Mouse (Mus musculus) heart, adult 2 months (tissue): ENCODE results near the gene Srgap3. TPM values are rescaled to one million over a fixed set of nuclear protein-coding genes. Genes with fewer than 3 reads are reported as not detected.

Source experiments
- DNase-seq, 2 experiments: peaks; one replicate each; pipeline ENCODE4 v3.0.0; 2021
- H3K27ac ChIP-seq: fragments of 200-600 bp; 2 replicates; pipeline ENCODE4 v1.8.1; 2022
- H3K27me3 ChIP-seq: fragments of 200-500 bp; 2 replicates; pipeline ENCODE4 v1.6.1; 2012; ENCODE audit warnings: mild to moderate bottlenecking, low read length, inconsistent platforms, mixed read lengths; ENCODE audit not compliant: control insufficient read depth, insufficient read depth
- H3K36me3 ChIP-seq: fragments of 200-500 bp; 2 replicates; pipeline ENCODE4 v1.6.1; 2012; ENCODE audit warnings: low read length, inconsistent platforms; ENCODE audit not compliant: control insufficient read depth, insufficient read depth
- H3K4me1 ChIP-seq: fragments of 200-500 bp; 2 replicates; pipeline ENCODE4 v1.6.1; 2011; ENCODE audit warnings: low read length; ENCODE audit not compliant: control insufficient read depth, insufficient read depth
- H3K4me3 ChIP-seq: fragments of 200-600 bp; 2 replicates; pipeline ENCODE4 v1.8.1; 2022
- H3K79me2 ChIP-seq: fragments of 200-500 bp; replicated peaks from 2 replicates; pipeline ENCODE4 v1.6.1; 2012; ENCODE audit warnings: mild to moderate bottlenecking, inconsistent platforms, low read length, moderate library complexity, mixed read lengths; ENCODE audit not compliant: control insufficient read depth, insufficient read depth
- H3K9ac ChIP-seq: fragments of 200-500 bp; 2 replicates; pipeline ENCODE4 v1.6.1; 2012; ENCODE audit warnings: low read depth, mild to moderate bottlenecking, control low read depth, inconsistent platforms, low read length, mixed read lengths
- CTCF ChIP-seq: fragments of 200-600 bp; IDR thresholded peaks from 2 replicates; pipeline ENCODE4 v1.8.1; 2022; ENCODE audit warnings: antibody characterized with exemption, mild to moderate bottlenecking, moderate library complexity
- EP300 ChIP-seq: fragments of 200-500 bp; IDR thresholded peaks from 2 replicates; pipeline ENCODE4 v1.6.1; 2011; ENCODE audit warnings: low read depth, low read length, control low read depth; ENCODE audit not compliant: insufficient read depth
- POLR2A ChIP-seq: fragments of 200-500 bp; IDR thresholded peaks from 2 replicates; pipeline ENCODE4 v1.6.1; 2011; ENCODE audit warnings: mild to moderate bottlenecking, low read depth, low read length, control low read depth; ENCODE audit not compliant: insufficient read depth
- WGBS: fragments of 180-500 bp; shearing (Covaris S2); methylation state at CpG from one replicate; pipeline ENCODE4 v1.1.7; 2018; 5-methylcytosine and 5-hydroxymethylcytosine counted together
- intact Hi-C: fragments of 180-260 bp; cut with DNase I; formaldehyde crosslinking; loops from one replicate; pipeline ENCODE4 v1.15.1; 2025
- polyA plus RNA-seq: library from polyadenylated mRNA; depleted of rRNA; stranded (reverse); fragments of >200 nt; gene quantifications from 2 replicates; pipeline ENCODE4 v1.2.3, GENCODE M21; 2012
- total RNA-seq, 2 experiments: library from RNA; stranded (reverse); gene quantifications; 2 replicates each; pipeline ENCODE4 v1.2.3; 2021

Gene Srgap3
- total and polyA plus RNA-seq, 3 experiments, result 0.42 to 1.4 (median 0.61) TPM

DNA sequence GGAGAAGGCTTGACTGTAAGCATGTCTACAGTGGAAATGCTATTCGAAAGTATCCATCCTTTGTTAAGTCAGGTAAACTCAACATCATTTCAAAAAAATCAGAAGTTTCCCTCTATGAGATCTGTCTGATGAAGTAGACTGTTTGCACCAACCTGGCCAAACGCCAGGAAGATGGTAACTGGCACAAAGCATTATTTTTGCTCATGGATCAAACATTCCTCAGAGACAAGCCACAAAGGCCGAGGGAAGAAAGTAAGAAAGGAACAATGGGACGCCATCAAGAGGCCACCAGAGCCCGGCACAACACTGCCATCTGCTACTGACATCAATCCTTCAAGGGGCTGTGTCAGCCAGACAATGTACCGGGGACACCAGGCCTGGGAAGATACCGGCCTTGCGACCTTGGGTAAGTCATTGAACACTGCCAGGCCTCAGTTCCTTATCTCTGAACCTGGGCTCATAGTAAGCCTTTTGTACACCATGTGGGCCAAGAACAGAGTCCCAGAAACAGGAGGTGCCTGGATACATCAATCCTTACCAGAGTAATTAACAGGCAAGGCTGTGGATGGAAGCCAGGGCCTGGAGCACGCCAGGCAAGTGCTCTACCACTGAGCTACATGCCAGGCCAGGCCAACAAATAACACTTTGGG, 3.3 kb downstream of the Srgap3 start:
- H3K27ac ChIP-seq, result no peak overlapping the region
- no peak overlapping the region for H3K4me3 ChIP-seq
- DNase-seq, result no peak
- intact Hi-C loops, result no loop called here
- H3K27me3 ChIP-seq, result no peaks in the 10 kb centered on the region
- H3K9ac ChIP-seq, result no peak overlapping the region
- WGBS, result 79% methylated on average over 9 of the region's 9 CpGs
- peaks cover 5% of the 10 kb centered on the region for H3K4me1 ChIP-seq
- TF ChIP-seq POLR2A (no peak), EP300 (no peak), CTCF (no peak)
- H3K79me2 ChIP-seq, result no peaks in the 10 kb centered on the region
- H3K36me3 ChIP-seq, result no peaks in the 10 kb centered on the region

DNA sequence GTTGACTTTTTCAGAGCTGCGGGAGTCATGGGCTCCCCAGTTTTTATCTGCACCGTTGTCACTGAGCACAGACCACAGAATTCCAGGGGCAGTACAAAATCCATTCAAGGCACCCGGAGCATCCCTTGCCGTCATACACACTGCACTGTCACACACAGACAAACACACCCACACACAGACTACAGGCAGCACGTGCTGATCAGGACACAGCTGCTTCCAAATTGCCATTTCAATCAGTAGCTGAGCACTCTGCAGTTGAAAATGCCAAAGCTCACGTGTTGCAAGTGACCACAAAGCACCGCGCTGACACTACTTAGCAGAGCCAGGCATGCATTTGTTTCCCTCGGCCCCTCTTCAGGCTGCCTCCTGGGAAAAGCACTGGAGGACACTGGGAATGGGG, 7.8 kb downstream of the Srgap3 start:
- Histone ChIP-seq H3K9ac (no peak overlapping the region), H3K4me3 (no peak overlapping the region), H3K4me1 (no peaks in the 10 kb centered on the region), H3K79me2 (no peaks in the 10 kb centered on the region), H3K27ac (no peak overlapping the region), H3K27me3 (no peaks in the 10 kb centered on the region), H3K36me3 (no peaks in the 10 kb centered on the region)
- no peak for DNase-seq
- TF ChIP-seq EP300 (no peak), CTCF (no peak), POLR2A (no peak)
- intact Hi-C loops, result no loop called here
- 81% methylated on average over 9 of the region's 9 CpGs for WGBS

DNA sequence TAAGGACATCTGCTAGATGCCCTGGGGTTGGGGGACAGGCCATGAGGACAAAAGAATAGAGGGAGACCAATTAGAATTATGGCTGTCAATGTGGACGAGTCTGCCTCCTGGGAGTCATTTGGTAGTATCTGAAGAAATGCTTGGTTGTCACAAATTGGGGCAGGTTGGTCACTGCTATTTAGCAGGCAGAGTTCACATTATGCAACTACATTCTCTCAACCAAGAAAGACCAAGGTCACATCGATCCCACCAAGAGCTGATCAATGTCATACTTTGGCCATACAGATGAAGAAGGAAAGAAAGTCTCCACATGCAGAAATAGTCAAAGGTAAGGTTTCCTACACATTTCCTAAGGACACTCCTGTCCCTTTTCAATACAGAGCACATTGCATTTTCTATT, 9.3 kb downstream of the Srgap3 start:
- no peak for DNase-seq
- 92% methylated on average over 2 of the region's 2 CpGs for WGBS
- intact Hi-C loops, result no loop called here

DNA sequence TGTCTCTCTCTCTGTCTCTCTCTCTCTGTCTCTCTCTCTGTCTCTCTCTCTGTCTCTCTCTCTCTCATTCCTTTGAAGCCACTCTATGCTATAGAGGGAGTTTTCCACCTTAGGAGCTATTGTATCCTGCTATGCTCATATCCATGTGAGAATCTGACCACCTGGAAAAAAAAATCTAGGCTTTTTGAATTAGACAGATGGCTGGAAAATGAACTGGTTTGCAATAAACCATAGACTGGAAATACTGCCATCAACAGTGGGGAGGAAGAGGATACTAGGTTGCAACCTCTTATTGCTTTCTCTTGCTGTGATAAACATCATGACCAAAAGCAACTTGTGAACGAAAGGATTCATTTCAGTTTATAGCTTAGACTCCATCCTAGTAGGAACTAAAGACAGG, 12.6 kb downstream of the Srgap3 start:
- WGBS, result 61% methylated on average over 1 of the region's 1 CpGs
- Histone ChIP-seq H3K36me3 (no peaks in the 10 kb centered on the region), H3K27ac (no peak overlapping the region), H3K27me3 (no peaks in the 10 kb centered on the region), H3K79me2 (no peaks in the 10 kb centered on the region), H3K4me3 (no peak overlapping the region), H3K4me1 (no peaks in the 10 kb centered on the region), H3K9ac (no peak overlapping the region)
- TF ChIP-seq POLR2A (no peak), CTCF (no peak), EP300 (no peak)
- intact Hi-C loops, result no loop called here
- DNase-seq, result no peak

More for the DNA sequence above, 9.3 kb downstream of the Srgap3 start:
- Histone ChIP-seq H3K9ac (no peak overlapping the region), H3K79me2 (no peaks in the 10 kb centered on the region), H3K27me3 (no peaks in the 10 kb centered on the region), H3K27ac (no peak overlapping the region), H3K36me3 (no peaks in the 10 kb centered on the region), H3K4me1 (no peaks in the 10 kb centered on the region), H3K4me3 (no peak overlapping the region)
- TF ChIP-seq EP300 (no peak), CTCF (no peak), POLR2A (no peak)

DNA sequence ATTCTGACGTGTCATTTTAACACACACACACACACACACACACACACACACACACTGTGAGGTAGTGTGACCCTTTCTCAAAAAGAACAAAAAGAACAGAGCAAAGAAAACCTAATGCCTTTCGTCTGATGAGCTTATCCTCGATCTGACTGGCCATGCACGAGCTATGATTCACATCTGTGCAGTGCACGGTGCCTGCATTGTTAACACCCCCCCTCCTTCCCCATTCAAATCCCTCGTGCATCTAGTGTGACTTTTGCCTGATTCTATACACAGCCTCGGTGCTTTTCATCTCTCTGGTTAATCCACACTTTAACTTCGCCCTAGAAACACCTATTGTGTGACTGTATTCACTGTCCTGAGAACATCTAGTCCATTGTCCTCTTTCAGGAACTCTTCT, 14.5 kb downstream of the Srgap3 start:
- Histone ChIP-seq H3K27ac (no peak overlapping the region), H3K27me3 (no peaks in the 10 kb centered on the region), H3K4me3 (no peak overlapping the region), H3K36me3 (no peaks in the 10 kb centered on the region), H3K9ac (no peak overlapping the region), H3K4me1 (no peaks in the 10 kb centered on the region), H3K79me2 (no peaks in the 10 kb centered on the region)
- TF ChIP-seq CTCF, result no peak
- TF ChIP-seq POLR2A, result no peak
- no peak for TF ChIP-seq EP300
- WGBS, result 64% methylated on average over 8 of the region's 8 CpGs
- intact Hi-C loops, result no loop called here
- DNase-seq, result no peak

DNA sequence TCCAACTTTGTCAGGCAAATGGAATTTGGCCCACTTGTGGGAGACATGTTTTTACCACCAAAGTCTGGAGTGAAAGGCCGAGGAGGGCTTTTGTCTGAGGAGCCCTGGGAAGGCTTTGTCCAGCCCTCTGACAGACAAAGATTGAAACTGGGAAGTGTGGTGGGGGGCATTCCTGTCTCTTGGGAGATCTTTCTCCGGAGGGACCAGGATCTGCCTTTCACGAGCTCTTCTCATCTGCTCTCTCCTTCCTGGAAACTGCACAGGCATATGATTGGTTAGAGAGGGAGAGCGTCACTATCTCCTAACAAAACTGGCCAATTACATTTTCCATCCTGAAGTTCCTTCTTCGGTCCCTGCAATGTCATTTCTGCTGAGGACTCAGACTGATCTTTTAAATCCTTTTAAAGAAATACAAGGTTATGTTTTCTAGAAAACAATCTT, 17.0 kb downstream of the Srgap3 start:
- DNase-seq, result no peak
- WGBS, result 39% methylated on average over 5 of the region's 5 CpGs
- no peaks in the 10 kb centered on the region for H3K27me3 ChIP-seq
- no peaks in the 10 kb centered on the region for H3K79me2 ChIP-seq
- H3K9ac ChIP-seq, result no peak overlapping the region
- intact Hi-C loops, result no loop called here
- H3K4me3 ChIP-seq, result no peak overlapping the region
- no peaks in the 10 kb centered on the region for H3K36me3 ChIP-seq
- no peaks in the 10 kb centered on the region for H3K4me1 ChIP-seq
- no peak overlapping the region for H3K27ac ChIP-seq
- TF ChIP-seq EP300, result no peak
- TF ChIP-seq POLR2A, result 0 out of 2 replicates have a peak, but pooled peaks have one; percentile 19
